Mouse (Mus musculus) MEL-GATA-1-ER (cell line): ENCODE measurements around the gene Flnc.
A peak's percentile ranks its signal among the peaks of the same experiment; 100 is the strongest.

Source experiments
- DNase-seq: peaks from one replicate; pipeline ENCODE4 v3.0.0-alpha.2; 2012; ENCODE audit warnings: low read depth; ENCODE audit errors: extremely low read depth

Flnc gene

DNA sequence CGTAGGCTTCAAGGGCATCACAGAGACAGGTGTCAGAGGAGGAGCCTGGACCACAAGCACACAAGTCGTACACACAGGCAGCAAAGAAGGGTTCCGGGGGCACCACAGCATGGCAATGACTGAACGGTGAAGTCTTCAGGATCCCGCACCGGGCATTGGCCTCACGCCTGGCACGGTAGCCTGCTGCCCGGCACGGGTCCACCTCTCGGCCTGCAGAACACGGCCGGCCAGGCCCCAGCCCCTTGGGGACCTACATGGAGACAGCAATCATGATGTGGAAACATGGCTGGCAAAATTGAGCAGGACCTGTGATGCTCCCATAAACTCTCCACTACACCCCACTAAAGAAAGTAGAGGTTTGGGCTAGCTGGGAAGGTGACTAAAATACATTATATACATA lies 49.6 kb downstream of the Flnc start:
- DNase-seq = no peak

DNA sequence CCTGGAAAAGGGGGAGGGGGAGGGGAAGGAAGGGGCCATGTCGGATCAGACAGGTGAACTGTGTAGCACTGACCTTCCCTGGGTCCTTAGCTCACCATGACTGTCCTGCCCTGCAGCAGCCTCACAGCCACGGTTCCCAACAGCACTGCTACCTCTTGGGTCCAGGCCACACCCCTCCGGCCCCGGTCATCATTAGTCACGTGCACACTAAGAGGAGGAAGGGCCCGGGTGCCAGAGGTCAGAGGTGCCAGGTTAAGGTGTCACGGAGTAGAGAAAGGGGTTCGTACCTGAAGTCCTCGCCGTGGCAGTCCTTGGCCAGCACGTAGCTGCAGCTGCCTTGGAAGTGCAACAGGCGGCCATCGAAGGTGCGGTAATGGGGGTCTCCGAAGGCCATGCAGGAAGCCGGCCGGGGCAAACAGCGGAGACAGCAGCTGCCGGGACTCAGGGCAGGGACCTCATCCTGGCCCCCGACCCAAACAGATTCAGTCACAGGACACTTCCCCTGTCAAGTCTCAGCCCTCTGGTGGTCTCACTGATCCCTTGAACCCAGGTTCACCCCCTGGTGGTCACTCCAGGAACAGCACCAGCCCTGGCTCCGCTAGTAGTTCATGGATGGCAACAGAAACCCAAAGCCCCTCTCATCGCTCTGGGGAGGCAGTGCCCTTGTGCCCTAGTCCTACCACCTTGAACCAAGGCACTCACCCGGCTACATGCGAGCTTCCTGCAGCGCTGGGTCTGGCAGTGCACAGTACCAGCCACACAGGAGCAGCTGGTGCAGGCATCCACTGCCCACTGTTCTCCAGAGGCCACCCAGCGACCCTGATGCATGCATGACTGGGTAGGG lies 51.9 kb downstream of the Flnc start:
- DNase-seq = no peak

DNA sequence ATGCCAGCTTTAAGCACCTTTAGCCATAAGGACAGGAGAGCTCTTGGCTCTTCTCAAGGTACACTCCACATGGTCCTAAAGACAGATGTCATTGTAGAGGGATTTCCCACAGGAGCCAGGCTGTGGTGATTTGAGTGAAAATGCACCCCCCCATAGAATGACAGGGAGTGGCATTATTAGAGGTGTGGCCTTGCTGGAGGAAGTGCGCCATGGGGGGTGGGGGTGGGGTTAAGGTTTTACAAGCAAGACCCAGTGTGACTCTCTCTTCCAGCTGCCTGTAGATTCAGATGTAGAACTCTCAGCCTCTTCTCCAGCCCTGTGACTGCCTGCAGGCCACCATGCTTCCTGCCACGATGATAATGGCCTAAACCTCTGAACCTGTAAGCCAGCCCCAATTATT lies 52.9 kb downstream of the Flnc start:
- DNase-seq = no peak

DNA sequence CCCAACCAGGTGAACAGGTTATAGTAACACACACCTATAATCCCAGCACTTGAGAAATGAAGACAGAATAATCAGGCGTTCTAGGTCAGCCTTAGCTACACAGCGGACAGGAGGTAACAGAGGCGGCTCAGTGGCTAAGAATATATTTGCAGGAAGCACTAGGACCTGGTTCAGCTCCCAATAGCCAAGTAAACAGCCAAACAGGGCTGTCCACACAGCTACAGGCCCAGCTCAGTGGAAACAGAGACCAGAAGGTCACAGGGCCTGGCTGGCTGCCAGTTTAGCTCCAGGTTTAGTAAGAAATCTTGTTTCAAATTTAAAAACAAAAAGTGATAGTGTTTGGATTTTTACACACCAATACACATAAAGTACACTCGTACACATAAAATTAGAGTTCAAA lies 61.0 kb downstream of the Flnc start:
- DNase-seq = no peak

DNA sequence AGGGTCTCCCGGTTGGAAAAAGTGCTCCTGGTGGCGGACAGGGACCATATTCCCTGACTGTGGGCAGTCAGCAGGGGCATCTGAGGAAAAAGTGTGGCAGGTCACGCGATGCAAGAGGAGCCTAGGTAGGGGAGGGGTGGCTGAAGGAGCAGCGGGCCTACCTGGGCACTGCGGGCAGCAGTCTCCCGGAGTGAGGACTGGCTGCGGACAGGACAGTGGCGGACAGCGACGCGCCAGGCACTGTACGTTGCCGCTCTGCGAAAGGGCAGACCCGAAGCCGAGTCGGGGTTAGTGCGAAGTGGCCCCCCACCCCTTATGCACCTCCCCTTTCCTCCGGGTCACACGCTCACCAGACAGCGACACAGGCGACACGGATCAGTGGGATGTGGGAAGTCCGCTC lies 63.2 kb downstream of the Flnc start:
- DNase-seq = no peak

DNA sequence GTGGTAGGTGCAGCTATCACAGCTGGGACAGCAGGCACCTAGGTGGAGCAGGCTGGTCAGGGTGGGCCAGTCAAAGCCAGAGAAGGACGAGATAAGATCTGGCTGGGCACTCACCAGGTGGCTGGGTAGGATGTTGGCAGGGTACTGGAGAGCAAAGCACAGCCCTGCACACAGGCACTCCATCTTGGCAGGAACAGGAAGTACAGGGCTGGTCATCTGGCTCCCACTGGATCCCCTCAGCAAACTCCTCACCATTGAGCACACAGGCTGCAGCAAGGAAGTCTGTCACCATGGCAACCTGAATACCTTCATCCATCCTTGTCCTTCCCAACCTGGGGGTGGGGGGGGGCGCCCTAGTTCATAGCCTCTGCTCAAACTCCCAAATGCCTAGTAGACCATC lies 64.7 kb downstream of the Flnc start:
- no peak for DNase-seq

DNA sequence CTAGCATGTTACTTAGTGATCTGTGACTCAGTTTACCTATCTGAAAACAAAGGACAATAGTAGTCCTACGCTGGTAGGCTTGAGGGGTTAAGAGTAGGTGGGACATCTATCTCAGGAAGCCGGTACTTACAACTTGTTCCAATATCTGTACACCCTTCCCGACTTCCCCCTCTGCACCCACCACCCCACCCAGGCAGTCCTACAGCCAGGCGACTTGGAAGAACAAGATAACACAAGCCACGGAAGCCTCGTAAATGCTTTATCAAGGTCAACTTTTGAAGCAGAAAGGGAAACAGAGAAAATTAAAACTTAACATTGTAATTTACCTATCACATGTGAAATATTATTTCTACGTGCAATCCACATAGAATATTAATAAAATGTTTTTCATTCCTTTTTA lies 67.1 kb downstream of the Flnc start:
- peak; percentile 83 for DNase-seq

DNA sequence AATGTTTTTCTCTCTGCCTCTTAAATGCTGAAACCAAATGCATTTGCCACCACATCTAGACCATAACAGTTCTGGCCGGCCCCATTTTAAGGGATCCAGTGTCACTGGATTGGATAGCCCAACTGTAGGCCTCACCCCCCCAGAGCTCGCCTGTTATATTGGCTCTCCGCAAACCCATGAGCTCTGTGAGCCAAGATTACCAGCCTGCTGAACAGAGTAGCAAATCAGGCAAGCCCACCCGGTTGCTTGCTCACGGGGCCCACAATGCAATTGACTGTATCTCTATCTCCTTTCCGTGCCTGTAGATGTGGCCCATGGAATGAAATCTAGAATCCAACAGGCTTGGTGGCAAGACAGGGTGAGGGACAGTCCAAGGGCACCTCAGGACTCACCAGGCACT lies 67.8 kb downstream of the Flnc start:
- peak; percentile 59 for DNase-seq

DNA sequence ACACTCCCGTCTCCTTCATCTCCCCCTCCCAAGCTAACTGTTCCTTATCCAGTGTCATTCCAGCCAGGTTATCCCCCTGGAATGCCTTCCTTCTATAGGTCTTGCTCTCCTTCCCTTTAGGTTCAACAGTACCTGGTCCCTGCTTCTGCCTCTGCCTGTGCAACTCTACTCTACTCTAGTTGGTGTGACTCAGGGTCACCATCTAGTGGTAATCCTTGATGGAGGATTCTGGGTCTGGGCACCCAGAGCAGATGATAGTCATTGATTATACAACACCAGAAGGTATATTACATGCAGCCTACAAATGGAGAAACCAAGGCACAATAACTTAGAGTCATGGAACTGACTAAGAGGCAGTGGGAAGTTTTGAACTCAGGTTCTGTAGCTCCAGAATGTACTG lies 68.5 kb downstream of the Flnc start:
- DNase-seq = no peak

DNA sequence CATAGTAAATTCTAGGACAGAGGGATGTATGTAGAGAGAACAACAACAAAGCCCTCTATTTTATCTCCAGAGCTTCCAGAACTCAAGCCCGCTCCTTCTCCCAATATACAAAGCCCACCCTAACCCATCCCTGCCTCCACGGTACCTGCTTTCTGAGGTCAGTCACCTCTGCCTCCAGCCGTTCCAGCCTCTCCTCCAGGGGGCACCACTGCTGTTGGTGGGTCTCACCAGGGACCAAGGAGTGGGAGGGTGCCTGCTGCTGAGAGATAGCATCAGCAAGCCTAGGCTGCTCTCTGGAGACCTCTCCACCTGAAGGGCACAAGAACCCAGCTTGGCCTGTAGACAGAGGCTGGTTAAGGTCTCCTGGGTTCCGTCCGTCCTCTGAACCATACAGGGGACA lies 72.4 kb downstream of the Flnc start:
- no peak for DNase-seq

DNA sequence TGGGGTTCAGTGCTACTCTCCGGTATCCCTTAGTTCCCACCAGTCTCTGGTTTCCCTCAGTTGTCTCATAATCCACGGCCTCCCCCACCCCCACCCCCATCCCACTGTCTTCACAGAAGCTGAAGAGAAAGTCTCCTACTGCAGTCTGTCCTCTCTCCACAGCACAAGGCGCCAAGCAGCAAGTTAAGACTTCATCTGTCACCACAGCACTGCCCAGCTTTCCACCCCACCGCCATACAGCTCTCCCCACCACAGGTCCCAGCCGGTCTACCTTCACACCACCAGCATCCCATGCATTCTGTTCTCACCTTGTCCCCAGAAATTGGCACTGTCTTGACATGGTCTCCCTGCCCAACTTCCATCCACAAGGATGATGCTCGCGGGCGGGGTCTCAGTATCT lies 73.8 kb downstream of the Flnc start:
- DNase-seq = no peak

DNA sequence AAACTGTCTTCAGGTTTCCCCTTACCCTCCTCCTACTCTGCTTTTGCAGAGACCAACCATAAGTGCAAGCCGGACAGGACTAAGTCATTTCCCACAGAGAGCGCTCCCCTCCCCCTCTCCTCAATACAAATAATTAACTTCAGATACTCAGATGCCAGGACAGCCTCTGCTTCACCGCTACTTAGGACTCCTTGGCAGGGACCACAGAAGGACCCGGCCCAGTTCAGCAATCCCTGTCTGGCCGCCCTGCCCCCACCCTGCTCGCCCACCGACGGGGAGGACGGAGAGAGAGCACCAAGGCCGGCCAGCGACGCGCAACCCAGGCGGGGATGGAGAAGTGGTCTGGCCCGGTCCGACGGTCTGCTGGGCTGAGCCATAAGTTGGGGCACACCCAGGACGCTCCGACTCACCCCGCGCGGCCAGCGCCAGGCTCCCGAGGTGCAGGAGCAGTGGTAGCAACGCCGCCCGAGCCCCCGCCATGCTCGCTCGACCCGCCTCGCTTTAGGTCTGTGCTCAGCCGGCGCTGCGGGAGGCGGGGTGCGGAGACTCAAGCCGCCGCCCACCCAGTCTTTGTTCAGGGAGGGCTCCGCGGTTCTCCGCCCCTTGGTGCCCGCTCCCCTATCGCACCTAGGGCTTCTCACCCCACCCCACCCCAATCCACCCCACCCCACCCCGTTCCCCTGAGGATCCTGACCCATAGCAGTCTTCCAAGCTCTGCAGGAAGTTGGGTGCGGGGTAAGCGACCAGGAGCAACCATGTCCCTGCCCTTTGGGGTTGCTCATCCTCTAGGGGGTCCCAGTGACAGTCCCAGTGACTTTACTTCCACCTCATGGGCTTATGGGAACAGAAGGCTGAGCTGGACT lies 74.6 kb downstream of the Flnc start, which contains the start of gene Kcp:
Gene Kcp, minus strand, starts transcription at position 506 of the 863 bp plus-strand sequence.
- DNase-seq = no peak

DNA sequence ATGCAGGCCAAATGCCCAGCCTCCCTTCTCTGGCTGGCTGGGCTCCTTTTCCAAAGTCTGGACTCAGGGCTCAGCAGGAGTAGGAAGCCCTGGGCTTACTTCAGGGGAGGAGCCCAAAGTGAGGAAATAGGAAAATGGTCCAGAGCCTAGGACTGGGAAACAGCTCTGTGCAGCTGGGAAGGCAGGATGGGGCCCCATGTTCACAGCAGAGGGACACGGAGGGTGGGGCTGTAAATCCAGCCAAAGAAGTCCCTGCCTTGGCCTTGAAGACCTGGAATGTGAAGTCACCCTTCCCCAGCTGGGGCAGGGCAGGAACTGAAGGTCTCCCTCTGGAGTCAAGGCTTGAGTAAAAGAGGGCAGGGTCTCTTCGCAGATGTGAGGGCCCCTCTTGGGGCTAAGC lies 76.0 kb downstream of the Flnc start:
- no peak for DNase-seq
